Mouse (Mus musculus) liver, postnatal 0 days (tissue): ENCODE results near the gene Ccl3.

Source experiments
- CTCF ChIP-seq: sonication (generic); IDR thresholded peaks from 2 replicates; pipeline ENCODE4 v1.5.1; 2016; ENCODE audit warnings: antibody characterized with exemption, low read depth
- EP300 ChIP-seq: IDR thresholded peaks from 2 replicates; pipeline ENCODE4 v1.6.1; 2016; ENCODE audit warnings: antibody characterized with exemption, low read depth, mild to moderate bottlenecking

DNA sequence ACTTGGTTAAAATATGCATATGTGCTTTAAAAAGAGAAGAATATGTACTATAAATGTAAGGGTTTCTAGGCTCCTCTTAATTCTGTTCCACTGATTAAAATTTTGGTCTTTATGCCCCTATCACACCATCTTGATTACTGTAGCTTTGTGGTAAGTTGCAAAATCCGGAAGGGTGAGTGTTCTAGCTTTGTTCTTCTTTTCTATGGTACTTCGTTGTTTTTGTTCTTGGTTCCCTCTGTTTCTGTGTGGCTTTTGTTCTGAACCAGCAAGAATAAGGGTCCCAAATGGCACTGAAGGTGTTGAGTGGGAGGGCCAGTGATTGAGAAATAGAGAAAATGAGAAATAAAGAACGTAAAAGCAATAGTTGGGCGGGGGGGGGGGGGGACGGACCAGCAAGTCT, 30.9 kb downstream of the Ccl3 start:
- TF ChIP-seq CTCF (no peak), EP300 (no peak)
